Mouse (Mus musculus) ES-E14 (cell line): ENCODE measurements at regions not wholly inside any gene's neighbourhood (a gene's known extent, or its start where the extent isn't known, plus 50 kb on each side); places are given as distances from the start of the nearest gene placed in this dataset.

Source experiments
- DNase-seq: peaks from one replicate; pipeline ENCODE4 v3.0.0-alpha.2; 2013; ENCODE audit warnings: low read depth, low spot score
- H3K27ac ChIP-seq: 2 replicates; pipeline ENCODE4 v1.5.1; 2012; ENCODE audit warnings: low read depth, mild to moderate bottlenecking, low read length, moderate library complexity, mixed read lengths; ENCODE audit not compliant: poor library complexity, insufficient read depth, severe bottlenecking
- H3K36me3 ChIP-seq: 2 replicates; pipeline ENCODE4 v1.6.1; 2012; ENCODE audit warnings: mild to moderate bottlenecking, low read length, moderate library complexity, mixed read lengths; ENCODE audit not compliant: control insufficient read depth, poor library complexity, insufficient read depth, severe bottlenecking
- H3K4me1 ChIP-seq, 2 experiments: fragments of 150-350 bp in 1 of 2; sonication (generic) in 1 of 2; 2 replicates each; pipeline ENCODE4 v1.6.1; 2012; ENCODE audit warnings: low read length in 2 of 2, mild to moderate bottlenecking in 1 of 2, mixed read lengths in 1 of 2; ENCODE audit not compliant: control insufficient read depth in 2 of 2, insufficient read depth in 2 of 2, poor library complexity in 1 of 2
- H3K4me3 ChIP-seq, 2 experiments: fragments of 150-350 bp in 1 of 2; sonication (generic) in 1 of 2; 2 replicates each; pipeline ENCODE4 v1.5.1; 2012; ENCODE audit warnings: low read length in 2 of 2, low read depth in 1 of 2, mild to moderate bottlenecking in 1 of 2, mixed read lengths in 1 of 2; ENCODE audit not compliant: insufficient read depth in 1 of 2, poor library complexity in 1 of 2, severe bottlenecking in 1 of 2
- H3K9ac ChIP-seq: 2 replicates; pipeline ENCODE4 v1.6.1; 2012; ENCODE audit warnings: low read depth, mild to moderate bottlenecking, low read length, mixed read lengths; ENCODE audit not compliant: poor library complexity, insufficient read depth, severe bottlenecking
- H3K9me3 ChIP-seq: fragments of 150-350 bp; sonication (generic); 2 replicates; pipeline ENCODE4 v1.6.1; 2012; ENCODE audit warnings: low read depth, mild to moderate bottlenecking, low read length; ENCODE audit not compliant: control insufficient read depth, insufficient read depth
- CHD2 ChIP-seq: IDR thresholded peaks from 2 replicates; pipeline ENCODE4 v1.6.1; 2014; ENCODE audit warnings: mild to moderate bottlenecking, low read depth, low read length, inconsistent platforms
- HCFC1 ChIP-seq: IDR thresholded peaks from 2 replicates; pipeline ENCODE4 v1.6.1; 2012; ENCODE audit warnings: low read length, inconsistent platforms, borderline replicate concordance; ENCODE audit not compliant: insufficient read depth
- MAFK ChIP-seq: IDR thresholded peaks from 2 replicates; pipeline ENCODE4 v1.6.1; 2014; ENCODE audit warnings: mild to moderate bottlenecking, low read depth, low read length, inconsistent platforms; ENCODE audit not compliant: insufficient read depth
- ZC3H11A ChIP-seq: IDR thresholded peaks from 2 replicates; pipeline ENCODE4 v1.6.1; 2012; ENCODE audit warnings: low read depth, mild to moderate bottlenecking, inconsistent platforms, low read length, borderline replicate concordance
- ZNF384 ChIP-seq: IDR thresholded peaks from 2 replicates; pipeline ENCODE4 v1.6.1; 2012; ENCODE audit warnings: low read depth, low read length, inconsistent platforms
- in situ Hi-C, 2 experiments: fragments of 600-800 bp; cut with MboI; formaldehyde crosslinking; loops; one replicate each; pipeline ENCODE4 v1.15.1; 2025; ENCODE audit warnings: low sequenced_read_pairs in 2 of 2, inconsistent platforms in 1 of 2; ENCODE audit not compliant: unreplicated experiment in 2 of 2

DNA sequence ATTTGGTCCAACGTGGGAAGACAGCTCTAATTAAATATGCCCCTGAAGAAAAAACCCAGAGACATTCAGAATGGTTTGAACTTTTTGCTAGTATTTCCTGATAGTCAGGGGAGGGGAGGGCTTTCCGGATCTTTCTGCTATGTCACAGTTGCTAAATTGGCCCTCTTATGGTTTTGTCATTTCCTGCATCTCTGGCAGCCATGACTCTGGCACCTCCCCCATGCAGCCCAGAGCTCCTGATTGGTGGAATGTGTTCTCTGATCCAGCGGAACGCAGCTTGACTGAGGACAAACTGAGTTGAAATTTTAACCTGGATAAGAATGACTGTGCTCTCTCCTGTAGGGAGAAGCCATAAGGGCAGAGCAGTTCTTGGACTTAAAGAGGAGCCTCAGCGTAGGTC is 150.4 kb upstream of the Emcn start:
- no peak for DNase-seq
- in situ Hi-C loops, result no loop called here
- no peak overlapping the region for H3K9ac ChIP-seq

DNA sequence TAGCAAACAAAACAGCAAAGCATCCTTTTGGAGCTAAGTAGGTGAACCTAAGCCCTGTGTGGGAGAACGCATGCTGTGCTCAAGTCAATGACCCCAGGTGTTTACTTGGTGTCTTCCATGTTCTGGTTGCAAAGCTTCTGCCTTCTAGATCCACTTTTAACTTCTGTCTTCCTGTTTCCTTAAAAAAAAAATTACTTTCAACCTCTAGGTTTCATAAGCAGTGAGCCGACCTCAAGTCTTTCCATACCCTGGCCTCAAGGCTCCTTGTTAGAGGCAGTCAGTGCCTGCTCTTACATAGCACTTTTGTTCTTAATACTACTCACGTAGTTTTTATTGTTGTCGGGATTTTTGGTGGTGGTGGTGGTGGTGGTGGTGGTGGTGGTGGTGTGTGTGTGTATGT is 149.9 kb upstream of the Emcn start:
- no peak for DNase-seq
- Histone ChIP-seq H3K9ac (no peak overlapping the region), H3K4me1 (no peaks in the 10 kb centered on the region), H3K27ac (no peak overlapping the region), H3K4me3 (no peak overlapping the region), H3K9me3 (no peaks in the 10 kb centered on the region), H3K36me3 (no peaks in the 10 kb centered on the region)
- TF ChIP-seq MAFK (no peak), ZNF384 (no peak), HCFC1 (no peak), CHD2 (no peak), ZC3H11A (no peak)
- in situ Hi-C loops, result no loop called here

More for the DNA sequence above, 150.4 kb upstream of the Emcn start:
- Histone ChIP-seq H3K36me3 (no peaks in the 10 kb centered on the region), H3K9me3 (no peaks in the 10 kb centered on the region), H3K4me1 (no peaks in the 10 kb centered on the region), H3K4me3 (no peak overlapping the region), H3K27ac (no peak overlapping the region)
- TF ChIP-seq ZC3H11A, result no peak
- no peak for TF ChIP-seq MAFK
- TF ChIP-seq HCFC1, result no peak
- no peak for TF ChIP-seq CHD2
- TF ChIP-seq ZNF384, result no peak

DNA sequence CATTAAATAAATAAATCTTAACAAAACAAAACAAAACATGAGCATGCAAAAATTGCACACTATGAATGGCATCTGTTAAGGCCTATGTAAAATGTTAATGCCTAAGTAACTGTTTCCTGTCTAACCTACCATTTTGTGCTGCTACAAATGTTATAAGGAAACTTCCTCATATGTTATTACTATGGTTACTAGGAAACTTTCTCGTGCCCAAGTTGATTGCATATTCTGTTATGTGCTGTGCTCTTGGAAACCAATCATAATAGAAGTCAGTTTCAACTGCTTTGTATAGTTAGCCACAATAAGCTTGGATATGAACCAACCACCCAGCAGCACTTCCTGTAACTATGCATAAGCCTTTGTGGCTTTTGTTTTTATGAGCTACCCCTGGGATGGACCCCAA is 147.0 kb upstream of the Emcn start:
- no peak overlapping the region for H3K4me3 ChIP-seq
- in situ Hi-C loops, result no loop called here

DNA sequence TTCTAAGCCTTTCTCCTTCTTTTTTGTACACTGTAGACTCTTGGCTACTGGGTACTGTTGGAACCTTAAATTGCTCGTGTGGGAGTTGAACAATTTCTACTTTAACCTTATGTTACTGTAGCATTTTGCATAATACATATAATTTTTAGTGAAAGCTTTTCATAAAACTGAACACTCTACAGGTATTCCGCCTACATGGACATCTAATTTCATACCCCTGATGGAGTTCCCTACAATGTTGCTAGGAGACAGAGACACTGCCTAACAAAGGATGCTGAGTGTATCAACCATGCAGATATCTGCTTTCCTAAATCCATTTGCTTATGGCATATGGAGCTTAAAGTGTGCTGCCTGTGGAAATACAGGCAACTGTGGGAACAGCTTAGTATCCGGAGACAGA is 129.2 kb upstream of the Emcn start:
- TF ChIP-seq ZC3H11A (no peak), MAFK (no peak), ZNF384 (no peak), CHD2 (no peak), HCFC1 (no peak)
- DNase-seq, result no peak
- Histone ChIP-seq H3K27ac (no peak overlapping the region), H3K4me1 (no peaks in the 10 kb centered on the region), H3K9ac (no peak overlapping the region), H3K36me3 (no peaks in the 10 kb centered on the region), H3K4me3 (no peak overlapping the region), H3K9me3 (no peaks in the 10 kb centered on the region)
- in situ Hi-C loops, result no loop called here

More for the DNA sequence above, 147.0 kb upstream of the Emcn start:
- Histone ChIP-seq H3K9ac (no peak overlapping the region), H3K36me3 (no peaks in the 10 kb centered on the region), H3K9me3 (no peaks in the 10 kb centered on the region), H3K27ac (no peak overlapping the region), H3K4me1 (no peaks in the 10 kb centered on the region)
- TF ChIP-seq ZC3H11A (no peak), MAFK (no peak), ZNF384 (no peak), CHD2 (no peak), HCFC1 (no peak)
- no peak for DNase-seq

DNA sequence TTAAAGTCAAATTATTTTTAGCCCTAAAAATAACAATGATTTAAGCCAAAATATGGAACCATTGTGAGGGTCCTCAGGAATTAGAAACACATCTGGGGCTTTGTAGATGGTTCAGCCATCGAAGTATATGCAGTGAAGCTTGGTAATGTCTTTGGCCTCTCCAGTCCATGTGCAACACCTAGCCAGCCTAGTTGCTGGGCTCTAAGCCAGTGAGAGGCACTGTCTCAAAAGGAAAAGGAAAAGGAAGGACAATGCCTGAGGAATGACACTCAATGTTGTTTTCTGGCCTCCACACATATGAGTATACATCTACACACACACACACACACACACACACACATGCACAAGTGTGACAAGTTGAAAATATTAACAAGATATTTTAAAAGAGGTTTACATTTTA is 124.8 kb upstream of the Emcn start:
- no peak overlapping the region for H3K27ac ChIP-seq
- in situ Hi-C loops, result no loop called here
- DNase-seq, result no peak
- TF ChIP-seq HCFC1 (no peak), CHD2 (no peak), MAFK (no peak), ZC3H11A (no peak), ZNF384 (no peak)
- H3K9me3 ChIP-seq, result no peaks in the 10 kb centered on the region
- H3K9ac ChIP-seq, result no peak overlapping the region
- no peak overlapping the region for H3K4me3 ChIP-seq
- no peaks in the 10 kb centered on the region for H3K36me3 ChIP-seq
- H3K4me1 ChIP-seq, result no peaks in the 10 kb centered on the region
